Mouse (Mus musculus): ENCODE data around the gene Mrc2.

DNA sequence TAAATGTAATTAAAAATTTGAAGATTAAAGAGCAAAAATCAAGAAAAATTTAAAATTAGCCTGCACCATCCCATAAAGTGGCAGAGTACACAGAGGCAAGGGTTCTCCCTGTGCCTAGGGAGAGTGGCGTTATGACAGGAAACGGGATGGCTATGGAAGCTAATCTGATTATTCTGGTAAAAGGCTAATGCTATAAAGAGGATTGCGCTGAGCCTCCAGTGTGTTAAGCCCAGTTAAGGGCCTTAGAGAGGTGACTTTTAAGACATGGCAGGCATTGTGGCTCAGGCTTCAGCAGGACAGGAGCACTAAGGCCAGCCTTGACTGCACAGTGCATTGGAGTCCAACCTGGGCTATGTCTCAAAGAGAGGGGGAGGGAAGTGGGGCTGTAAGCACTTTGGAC, 34.7 kb downstream of the Mrc2 start:
- TF ChIP-seq MAFK (IDR thresholded peaks at IDR 0.05; ENCODE audit: insufficient replicate concordance, low read length) (no peak), CHD1 (IDR thresholded peaks at IDR 0.05; ENCODE audit: low read depth, low read length) (no peak), MAZ (IDR thresholded peaks at IDR 0.05; ENCODE audit: low read depth, low read length) (no peak), POLR2A (IDR thresholded peaks at IDR 0.05; ENCODE audit: low read depth, low read length) (no peak), GABPA (IDR thresholded peaks at IDR 0.05; ENCODE audit: insufficient replicate concordance, low read depth, low read length) (no peak)
